Mouse (Mus musculus): ENCODE data around the gene Atp2c1. TPM values are rescaled to one million over a fixed set of nuclear protein-coding genes. Genes with fewer than 3 reads are reported as not detected.

The Atp2c1 gene
- polyA plus RNA-seq, 1 experiment = 111 TPM

DNA sequence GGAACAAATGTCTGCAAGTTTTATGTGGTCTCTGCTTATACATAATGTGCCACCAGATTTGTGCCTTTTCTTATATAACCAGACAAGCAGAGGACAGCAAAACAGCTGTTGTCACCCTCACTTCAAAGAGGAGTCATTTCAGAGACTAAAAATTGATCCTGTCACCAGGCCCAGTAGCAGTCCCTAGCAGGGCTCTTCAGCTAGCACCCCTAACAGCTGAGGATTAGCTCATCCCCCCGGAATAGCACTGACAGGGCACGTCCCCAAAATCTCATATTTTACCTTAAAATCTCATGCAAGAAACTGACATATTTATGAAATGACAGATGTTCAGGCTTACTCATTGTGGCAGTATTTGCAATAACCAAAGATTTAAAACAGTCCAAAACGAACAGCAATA lies 149.5 kb downstream of the Atp2c1 start:
- TF ChIP-seq CTCF (IDR thresholded peaks at IDR 0.05; ENCODE audit: borderline replicate concordance, insufficient read depth, low read length) (no peak), POLR2A (IDR thresholded peaks at IDR 0.05; ENCODE audit: low read depth, low read length) (no peak)
- peak overlapping the region; percentile 45 for H3K27ac ChIP-seq (ENCODE audit: insufficient read depth, low read length)
- H3K4me1 ChIP-seq (ENCODE audit: control insufficient read depth, insufficient read depth, low read length) = peaks cover 9% of the 10 kb centered on the region
- H3K4me3 ChIP-seq (ENCODE audit: insufficient read depth, low read length) = no peak overlapping the region

DNA sequence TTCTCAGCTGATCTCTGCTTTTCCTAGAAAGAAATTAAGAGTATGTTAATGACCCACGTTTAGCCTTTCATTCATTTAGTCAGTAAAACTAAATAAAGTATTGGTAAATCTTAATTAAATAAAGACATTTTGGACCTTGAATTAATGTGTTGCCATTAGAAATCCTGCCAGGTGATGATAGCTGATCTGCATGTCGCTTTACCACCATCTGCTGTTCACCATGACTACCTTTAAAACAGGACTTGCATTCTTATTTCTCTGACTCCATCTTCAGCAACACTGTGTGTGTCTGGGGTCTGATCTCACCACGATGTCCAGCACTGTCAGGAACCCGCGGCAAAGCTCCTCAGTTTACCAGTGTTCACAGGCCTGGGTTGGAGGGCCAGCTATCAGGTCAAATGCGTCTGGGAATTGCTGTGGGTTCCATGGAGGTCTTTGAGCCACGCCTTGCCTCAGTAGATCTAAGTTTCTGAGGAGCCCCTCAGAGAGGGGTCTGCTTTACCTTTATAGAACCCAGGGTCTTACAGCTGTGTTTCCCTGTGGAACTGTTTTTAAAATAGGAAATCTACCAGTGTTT lies 150.1 kb downstream of the Atp2c1 start:
- no peak overlapping the region for H3K4me3 ChIP-seq (ENCODE audit: insufficient read depth, low read length)
- H3K27ac ChIP-seq (ENCODE audit: insufficient read depth, low read length) = peak overlapping the region; percentile 45
- peaks cover 9% of the 10 kb centered on the region for H3K4me1 ChIP-seq (ENCODE audit: control insufficient read depth, insufficient read depth, low read length)
- no peak for TF ChIP-seq CTCF (IDR thresholded peaks at IDR 0.05; ENCODE audit: borderline replicate concordance, insufficient read depth, low read length)
- TF ChIP-seq POLR2A (IDR thresholded peaks at IDR 0.05; ENCODE audit: low read depth, low read length) = no peak

DNA sequence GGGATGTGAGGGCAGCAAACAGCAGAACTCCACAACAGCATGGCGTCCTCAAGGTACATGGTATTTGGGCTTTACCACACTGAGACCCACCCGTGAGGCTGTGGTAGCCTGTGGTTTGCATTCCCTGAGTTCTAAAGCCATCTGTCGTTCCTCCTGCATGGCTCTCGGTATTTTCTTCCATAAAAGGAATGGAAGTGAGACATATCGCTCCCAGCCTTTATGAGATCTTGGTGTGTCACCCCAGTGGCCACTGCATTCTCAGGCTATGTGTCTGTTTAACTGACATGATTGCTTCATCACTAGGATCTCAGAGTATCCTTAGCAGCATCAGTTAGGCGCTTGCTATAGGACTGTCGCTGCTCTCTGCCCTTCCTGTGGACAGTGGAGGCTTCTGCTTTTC lies 150.7 kb downstream of the Atp2c1 start:
- Histone ChIP-seq H3K4me3 (ENCODE audit: insufficient read depth, low read length) (no peak overlapping the region), H3K4me1 (ENCODE audit: control insufficient read depth, insufficient read depth, low read length) (peaks cover 9% of the 10 kb centered on the region), H3K27ac (ENCODE audit: insufficient read depth, low read length) (peak overlapping the region; percentile 89)
- TF ChIP-seq CTCF (IDR thresholded peaks at IDR 0.05; ENCODE audit: borderline replicate concordance, insufficient read depth, low read length) (no peak), POLR2A (IDR thresholded peaks at IDR 0.05; ENCODE audit: low read depth, low read length) (0 out of 2 replicates have a peak, but pooled peaks have one; percentile 29)

DNA sequence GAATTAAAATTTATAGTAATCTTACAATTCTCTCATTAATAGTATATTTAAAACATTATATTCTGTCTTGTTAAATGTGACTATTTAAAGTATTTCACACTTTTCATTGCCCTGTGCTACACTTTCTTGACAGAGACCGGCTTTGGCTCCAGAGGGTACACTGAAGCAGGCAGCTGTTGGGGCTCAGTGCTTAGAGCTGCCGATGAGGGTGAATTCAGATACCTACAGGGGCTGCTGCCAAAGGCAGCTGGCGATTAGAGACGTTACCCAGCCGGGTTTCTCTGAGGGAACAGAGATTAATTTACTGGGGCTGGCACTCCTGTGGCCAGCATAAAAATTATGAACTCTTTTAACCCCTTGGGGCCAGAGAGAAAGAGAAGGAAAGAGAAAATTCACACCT lies 152.8 kb downstream of the Atp2c1 start:
- Histone ChIP-seq H3K4me1 (ENCODE audit: control insufficient read depth, insufficient read depth, low read length) (peaks cover 9% of the 10 kb centered on the region), H3K27ac (ENCODE audit: insufficient read depth, low read length) (no peak overlapping the region), H3K4me3 (ENCODE audit: insufficient read depth, low read length) (no peak overlapping the region)
- TF ChIP-seq POLR2A (IDR thresholded peaks at IDR 0.05; ENCODE audit: low read depth, low read length) (no peak), CTCF (IDR thresholded peaks at IDR 0.05; ENCODE audit: borderline replicate concordance, insufficient read depth, low read length) (no peak)

DNA sequence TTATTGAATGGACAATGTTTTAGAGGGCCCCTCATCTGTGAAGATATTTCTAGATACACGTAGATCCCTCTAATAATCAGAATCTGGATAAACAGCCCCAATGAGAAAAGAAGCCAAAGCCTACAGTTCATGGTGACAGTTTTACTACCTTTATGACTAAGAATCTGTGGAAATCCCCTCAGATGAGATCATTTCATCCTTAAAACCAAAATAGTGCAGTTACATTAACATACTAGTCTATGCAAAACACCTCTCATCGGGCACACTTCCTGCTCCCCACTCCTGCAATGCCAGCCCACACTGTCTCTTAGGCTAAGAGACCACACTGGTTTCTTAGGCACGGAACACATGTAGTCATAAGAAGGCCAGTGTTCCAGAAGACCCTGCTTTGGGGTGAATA lies 158.5 kb downstream of the Atp2c1 start:
- H3K27ac ChIP-seq (ENCODE audit: insufficient read depth, low read length) = peak overlapping the region; percentile 49; the same call in 1 of the 2 replicates
- H3K4me3 ChIP-seq (ENCODE audit: insufficient read depth, low read length) = no peak overlapping the region
- TF ChIP-seq POLR2A (IDR thresholded peaks at IDR 0.05; ENCODE audit: low read depth, low read length) (no peak), CTCF (IDR thresholded peaks at IDR 0.05; ENCODE audit: borderline replicate concordance, insufficient read depth, low read length) (no peak)
- no peaks in the 10 kb centered on the region; the same call in 1 of the 2 replicates for H3K4me1 ChIP-seq (ENCODE audit: control insufficient read depth, insufficient read depth, low read length)

DNA sequence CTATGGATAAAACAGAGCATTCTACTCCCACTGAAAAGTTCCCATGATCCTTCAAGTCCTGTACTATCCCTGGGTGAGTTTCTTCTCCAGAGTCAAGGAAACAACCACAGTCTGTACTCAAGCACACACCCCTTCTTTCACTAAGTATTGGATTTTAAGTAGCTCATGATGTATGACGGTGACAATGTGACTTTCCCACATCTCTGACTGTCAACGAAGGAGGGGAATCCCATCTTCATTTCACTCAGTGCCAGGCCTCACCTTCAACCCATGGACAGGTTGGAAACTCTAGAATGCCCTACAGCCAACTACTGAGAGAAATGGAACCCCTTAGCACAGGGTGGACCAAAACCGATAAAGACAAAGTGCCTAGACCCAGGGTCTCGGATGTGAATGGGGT lies 160.9 kb downstream of the Atp2c1 start:
- Histone ChIP-seq H3K4me3 (ENCODE audit: insufficient read depth, low read length) (no peak overlapping the region), H3K4me1 (ENCODE audit: control insufficient read depth, insufficient read depth, low read length) (no peaks in the 10 kb centered on the region; the same call in 1 of the 2 replicates), H3K27ac (ENCODE audit: insufficient read depth, low read length) (no peak overlapping the region)
- TF ChIP-seq POLR2A (IDR thresholded peaks at IDR 0.05; ENCODE audit: low read depth, low read length) (no peak), CTCF (IDR thresholded peaks at IDR 0.05; ENCODE audit: borderline replicate concordance, insufficient read depth, low read length) (no peak)

DNA sequence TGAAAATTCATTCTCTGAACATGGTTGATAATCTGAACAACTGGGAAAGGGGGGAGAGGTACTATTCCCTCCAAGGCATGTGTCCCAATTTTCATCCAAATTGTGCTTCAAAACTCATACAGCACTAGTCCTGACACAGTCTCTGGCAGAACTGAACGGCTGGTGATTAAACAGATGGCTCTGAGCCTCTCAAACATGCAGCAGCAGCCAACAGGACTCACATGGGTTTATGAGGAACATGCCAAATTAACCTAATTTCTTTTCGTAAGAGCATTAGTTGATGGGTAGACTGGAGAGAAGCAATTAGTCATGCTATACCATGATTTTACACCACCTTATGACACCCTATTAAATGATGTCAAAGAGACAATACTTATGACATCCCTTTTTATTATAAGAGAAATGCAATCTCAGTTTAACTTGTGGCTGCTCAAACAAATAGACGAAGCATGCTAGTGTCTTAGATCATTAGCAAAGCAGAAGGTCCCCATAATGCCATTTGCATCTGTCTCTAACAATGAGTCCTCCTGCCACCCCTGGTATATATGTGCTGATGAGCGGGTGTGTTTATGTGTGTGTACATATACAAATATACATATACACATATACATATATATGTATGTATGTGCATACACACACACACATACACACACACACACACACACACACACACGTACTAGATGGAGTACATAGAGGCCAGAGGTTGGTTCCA lies 163.4 kb downstream of the Atp2c1 start:
- Histone ChIP-seq H3K4me3 (ENCODE audit: insufficient read depth, low read length) (no peak overlapping the region), H3K27ac (ENCODE audit: insufficient read depth, low read length) (no peak overlapping the region), H3K4me1 (ENCODE audit: control insufficient read depth, insufficient read depth, low read length) (no peaks in the 10 kb centered on the region; the same call in 1 of the 2 replicates)
- TF ChIP-seq POLR2A (IDR thresholded peaks at IDR 0.05; ENCODE audit: low read depth, low read length) (no peak), CTCF (IDR thresholded peaks at IDR 0.05; ENCODE audit: borderline replicate concordance, insufficient read depth, low read length) (no peak)

DNA sequence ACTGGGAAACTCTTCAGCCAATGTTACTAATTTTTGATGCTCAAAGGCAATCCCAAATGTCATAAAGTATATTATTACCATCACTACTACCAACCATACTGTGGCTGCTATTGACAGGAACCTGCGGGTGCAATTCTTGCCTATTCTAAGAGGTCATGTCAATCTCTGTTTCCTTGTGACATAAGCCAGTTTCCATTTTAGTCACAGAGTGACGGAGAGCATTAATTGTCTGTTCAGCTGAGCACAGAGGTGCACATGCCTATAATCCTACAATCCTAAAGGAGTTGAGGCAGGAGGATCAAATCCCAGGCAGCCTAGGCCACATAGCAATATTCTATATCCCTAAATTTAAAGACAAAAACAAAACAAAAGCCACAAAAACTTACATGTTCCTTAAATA lies 164.9 kb downstream of the Atp2c1 start:
- TF ChIP-seq CTCF (IDR thresholded peaks at IDR 0.05; ENCODE audit: borderline replicate concordance, insufficient read depth, low read length) (no peak), POLR2A (IDR thresholded peaks at IDR 0.05; ENCODE audit: low read depth, low read length) (no peak)
- no peak overlapping the region for H3K4me3 ChIP-seq (ENCODE audit: insufficient read depth, low read length)
- H3K27ac ChIP-seq (ENCODE audit: insufficient read depth, low read length) = no peak overlapping the region

More for the DNA sequence above, 164.9 kb downstream of the Atp2c1 start:
- H3K4me1 ChIP-seq (ENCODE audit: control insufficient read depth, insufficient read depth, low read length) = no peaks in the 10 kb centered on the region

Other genes with a start within 250 kb of the Atp2c1 start
- gene Aste1, start 131.9 kb downstream of the Atp2c1 start, polyA plus RNA-seq (2011; ENCODE audit: insufficient read length, low read depth, missing spikeins) = 12.6 and 15.9 TPM in 2 replicates
- 0.54 and 0.85 TPM in 2 replicates for gene Nek11, start 131.8 kb downstream of the Atp2c1 start, polyA plus RNA-seq (2011; ENCODE audit: insufficient read length, low read depth, missing spikeins)
- gene Pik3r4, start 115.7 kb upstream of the Atp2c1 start, polyA plus RNA-seq (2011; ENCODE audit: insufficient read length, low read depth, missing spikeins) = 22.7 and 23.8 TPM in 2 replicates

Measured in embryonic fibroblast, embryonic 13.5 days (primary cell).